Mouse (Mus musculus) thymus, postnatal 25 days (tissue): ENCODE measurements around the gene Celf2.
"Not testable (repeated sequence)": the region's sequence is repeated elsewhere in the genome, so short reads cannot be mapped to it uniquely, and the experiment has no call there.

Experiments used
- DNase-seq: peaks from one replicate; pipeline ENCODE4 v3.0.0; 2022

Celf2 gene

GRCm38 (mm10) chr2:6575316-6575715, 934.0 kb downstream of the Celf2 start:
- not testable (repeated sequence) for DNase-seq

- DNase-seq = no peak
These were observed 935.7 kb downstream of the Celf2 start for GRCm38 (mm10) chr2:6573640-6574039.

- DNase-seq = no peak
These were observed 936.4 kb downstream of the Celf2 start for GRCm38 (mm10) chr2:6572976-6573375.

GRCm38 (mm10) chr2:6569040-6569542, 940.3 kb downstream of the Celf2 start:
- DNase-seq = no peak

- DNase-seq = no peak
These were observed 944.2 kb downstream of the Celf2 start for GRCm38 (mm10) chr2:6565175-6565574.

GRCm38 (mm10) chr2:6561337-6561736, 948.0 kb downstream of the Celf2 start:
- no peak for DNase-seq

GRCm38 (mm10) chr2:6560802-6561201, 948.6 kb downstream of the Celf2 start:
- no peak for DNase-seq

GRCm38 (mm10) chr2:6559581-6559980, 949.8 kb downstream of the Celf2 start:
- DNase-seq = no peak

- no peak for DNase-seq
These were observed 950.8 kb downstream of the Celf2 start for GRCm38 (mm10) chr2:6558303-6559254.

- DNase-seq = no peak
These were observed 951.6 kb downstream of the Celf2 start for GRCm38 (mm10) chr2:6557749-6558148.

- no peak for DNase-seq
These were observed 952.5 kb downstream of the Celf2 start for GRCm38 (mm10) chr2:6556913-6557312.

- no peak for DNase-seq
These were observed 955.7 kb downstream of the Celf2 start for GRCm38 (mm10) chr2:6553656-6554055.

GRCm38 (mm10) chr2:6549251-6549650, 960.1 kb downstream of the Celf2 start:
- no peak for DNase-seq

GRCm38 (mm10) chr2:6547139-6547664, 962.2 kb downstream of the Celf2 start:
- no peak for DNase-seq

- DNase-seq = no peak
These were observed 962.8 kb downstream of the Celf2 start for GRCm38 (mm10) chr2:6546462-6547138.

- DNase-seq = no peak
These were observed 964.0 kb downstream of the Celf2 start for GRCm38 (mm10) chr2:6545127-6545931.

- no peak for DNase-seq
These were observed 965.7 kb downstream of the Celf2 start for GRCm38 (mm10) chr2:6543650-6544049.

- DNase-seq = no peak
These were observed 966.7 kb downstream of the Celf2 start for GRCm38 (mm10) chr2:6542556-6543180.

GRCm38 (mm10) chr2:6540825-6541224, 968.5 kb downstream of the Celf2 start:
- no peak for DNase-seq

- no peak for DNase-seq
These were observed 969.3 kb downstream of the Celf2 start for GRCm38 (mm10) chr2:6540092-6540491.

- no peak for DNase-seq
These were observed 970.9 kb downstream of the Celf2 start for GRCm38 (mm10) chr2:6538500-6538899.

- DNase-seq = no peak
These were observed 971.3 kb downstream of the Celf2 start for GRCm38 (mm10) chr2:6538031-6538430.
